Mouse (Mus musculus) heart, embryonic 11.5 days (tissue): ENCODE measurements at regions not wholly inside any gene's neighbourhood (a gene's known extent, or its start where the extent isn't known, plus 50 kb on each side); places are given as distances from the start of the nearest gene placed in this dataset.

Experiments
- ATAC-seq: fragments of 200-750 bp; cut with Nextera tagmentation; replicated peaks from 2 replicates; pipeline ENCODE4 v1.8.0; 2017; ENCODE audit warnings: moderate library complexity; ENCODE audit not compliant: insufficient number of reproducible peaks, low FRiP score, low TSS enrichment
- H3K27ac ChIP-seq: fragments of 300-500 bp; sonication (generic); 2 replicates; pipeline ENCODE4 v1.5.1; 2014; ENCODE audit warnings: mild to moderate bottlenecking, low read depth, low read length
- H3K27me3 ChIP-seq: fragments of 300-500 bp; sonication (generic); 2 replicates; pipeline ENCODE4 v1.6.1; 2014; ENCODE audit warnings: mild to moderate bottlenecking, low read length, mixed read lengths; ENCODE audit not compliant: control insufficient read depth, insufficient read depth
- H3K36me3 ChIP-seq: fragments of 300-500 bp; sonication (generic); 2 replicates; pipeline ENCODE4 v1.6.1; 2014; ENCODE audit warnings: mild to moderate bottlenecking, low read length, moderate library complexity, mixed read lengths; ENCODE audit not compliant: control insufficient read depth, insufficient read depth
- H3K4me1 ChIP-seq: fragments of 300-500 bp; sonication (generic); 2 replicates; pipeline ENCODE4 v1.6.1; 2014; ENCODE audit warnings: low read length; ENCODE audit not compliant: control insufficient read depth, insufficient read depth
- H3K4me2 ChIP-seq: fragments of 300-500 bp; sonication (generic); 2 replicates; pipeline ENCODE4 v1.6.1; 2014; ENCODE audit warnings: mild to moderate bottlenecking, moderate library complexity
- H3K4me3 ChIP-seq: fragments of 300-500 bp; sonication (generic); 2 replicates; pipeline ENCODE4 v1.5.1; 2014; ENCODE audit warnings: low read depth, low read length
- H3K9ac ChIP-seq: fragments of 300-500 bp; sonication (generic); 2 replicates; pipeline ENCODE4 v1.6.1; 2014; ENCODE audit warnings: mild to moderate bottlenecking, low read depth, low read length, moderate library complexity
- H3K9me3 ChIP-seq: fragments of 300-500 bp; sonication (generic); replicated peaks from 2 replicates; pipeline ENCODE4 v1.6.1; 2016; ENCODE audit warnings: low read length; ENCODE audit not compliant: control insufficient read depth
- WGBS: fragments of 180-500 bp; shearing (Covaris S2); extraction: QIAGEN DNeasy Blood & Tissue Kit; methylation state at CpG from one replicate; pipeline ENCODE4 v1.1.7; 2014; ENCODE audit not compliant: insufficient replicate concordance; 5-methylcytosine and 5-hydroxymethylcytosine counted together

- ATAC-seq = no peak
- 77% methylated on average over 3 of the region's 3 CpGs for WGBS
- H3K27ac ChIP-seq = no peak overlapping the region
- no peak overlapping the region for H3K4me3 ChIP-seq
- H3K9me3 ChIP-seq = no peaks in the 10 kb centered on the region
- no peak overlapping the region for H3K4me2 ChIP-seq
- H3K27me3 ChIP-seq = peaks cover 4% of the 10 kb centered on the region; the same call in 1 of the 2 replicates
- H3K36me3 ChIP-seq = no peaks in the 10 kb centered on the region
- no peaks in the 10 kb centered on the region for H3K4me1 ChIP-seq
- H3K9ac ChIP-seq = no peak overlapping the region
Measured at GRCm38 (mm10) chr14:67181586-67181985, 1172.6 kb upstream of the Gulo start.

GRCm38 (mm10) chr14:67179549-67179948, 1170.5 kb upstream of the Gulo start:
- Histone ChIP-seq H3K27ac (no peak overlapping the region), H3K9ac (no peak overlapping the region), H3K4me3 (no peak overlapping the region), H3K9me3 (no peaks in the 10 kb centered on the region), H3K4me1 (no peaks in the 10 kb centered on the region), H3K36me3 (no peaks in the 10 kb centered on the region), H3K4me2 (no peak overlapping the region), H3K27me3 (peaks cover 4% of the 10 kb centered on the region; the same call in 1 of the 2 replicates)
- no peak for ATAC-seq

GRCm38 (mm10) chr14:67178329-67179039, 1169.5 kb upstream of the Gulo start:
- Histone ChIP-seq H3K27me3 (peaks cover 4% of the 10 kb centered on the region; the same call in 1 of the 2 replicates), H3K9ac (no peak overlapping the region), H3K4me2 (no peak overlapping the region), H3K4me1 (no peaks in the 10 kb centered on the region), H3K27ac (no peak overlapping the region), H3K4me3 (no peak overlapping the region), H3K9me3 (no peaks in the 10 kb centered on the region), H3K36me3 (no peaks in the 10 kb centered on the region)
- ATAC-seq = no peak
- 28% methylated on average over 9 of the region's 9 CpGs for WGBS

- H3K4me3 ChIP-seq = no peak overlapping the region
- H3K27ac ChIP-seq = no peak overlapping the region
- 61% methylated on average over 6 of the region's 6 CpGs for whole genome bisulfite sequencing
- H3K9ac ChIP-seq = no peak overlapping the region
- no peaks in the 10 kb centered on the region for H3K9me3 ChIP-seq
- no peaks in the 10 kb centered on the region for H3K36me3 ChIP-seq
- no peaks in the 10 kb centered on the region for H3K4me1 ChIP-seq
- ATAC-seq = no peak
- peaks cover 4% of the 10 kb centered on the region; the same call in 1 of the 2 replicates for H3K27me3 ChIP-seq
- H3K4me2 ChIP-seq = no peak overlapping the region
Measured at GRCm38 (mm10) chr14:67176672-67177071, 1167.7 kb upstream of the Gulo start.

- Histone ChIP-seq H3K4me1 (no peaks in the 10 kb centered on the region), H3K9me3 (no peaks in the 10 kb centered on the region), H3K36me3 (no peaks in the 10 kb centered on the region), H3K27ac (no peak overlapping the region), H3K4me2 (no peak overlapping the region), H3K27me3 (peaks cover 4% of the 10 kb centered on the region; the same call in 1 of the 2 replicates), H3K9ac (no peak overlapping the region), H3K4me3 (no peak overlapping the region)
- no peak for ATAC-seq
- 81% methylated on average over 6 of the region's 6 CpGs for WGBS
Measured at GRCm38 (mm10) chr14:67176100-67176499, 1167.1 kb upstream of the Gulo start.

- Histone ChIP-seq H3K27ac (no peak overlapping the region), H3K27me3 (peaks cover 4% of the 10 kb centered on the region; the same call in 1 of the 2 replicates), H3K4me1 (no peaks in the 10 kb centered on the region), H3K36me3 (no peaks in the 10 kb centered on the region), H3K9ac (no peak overlapping the region), H3K4me3 (no peak overlapping the region), H3K9me3 (no peaks in the 10 kb centered on the region), H3K4me2 (no peak overlapping the region)
- no peak for ATAC-seq
- 80% methylated on average over 7 of the region's 7 CpGs for WGBS
Measured at GRCm38 (mm10) chr14:67174929-67175328, 1165.9 kb upstream of the Gulo start.

- Histone ChIP-seq H3K27ac (no peak overlapping the region), H3K4me3 (no peak overlapping the region), H3K9me3 (no peaks in the 10 kb centered on the region), H3K27me3 (no peaks in the 10 kb centered on the region), H3K36me3 (no peaks in the 10 kb centered on the region), H3K4me2 (no peak overlapping the region), H3K9ac (no peak overlapping the region), H3K4me1 (no peaks in the 10 kb centered on the region)
- WGBS = 85% methylated on average over 6 of the region's 6 CpGs
- ATAC-seq = no peak
Measured at GRCm38 (mm10) chr14:67170801-67171200, 1161.8 kb upstream of the Gulo start.

- Histone ChIP-seq H3K27ac (no peak overlapping the region), H3K9ac (no peak overlapping the region), H3K36me3 (no peaks in the 10 kb centered on the region), H3K4me2 (no peak overlapping the region), H3K4me1 (no peaks in the 10 kb centered on the region), H3K9me3 (no peaks in the 10 kb centered on the region), H3K27me3 (no peaks in the 10 kb centered on the region), H3K4me3 (no peak overlapping the region)
- ATAC-seq = no peak
- WGBS = 12% methylated on average over 3 of the region's 3 CpGs
Measured at GRCm38 (mm10) chr14:67170248-67170647, 1161.2 kb upstream of the Gulo start.

- Histone ChIP-seq H3K4me3 (no peak overlapping the region), H3K27me3 (no peaks in the 10 kb centered on the region), H3K4me2 (no peak overlapping the region), H3K9ac (no peak overlapping the region), H3K9me3 (peaks cover 2% of the 10 kb centered on the region; the same call in 1 of the 2 replicates), H3K36me3 (no peaks in the 10 kb centered on the region), H3K4me1 (no peaks in the 10 kb centered on the region), H3K27ac (no peak overlapping the region)
- no peak for ATAC-seq
- WGBS = 69% methylated on average over 1 of the region's 1 CpGs
Measured at GRCm38 (mm10) chr14:67169201-67169600, 1160.2 kb upstream of the Gulo start.
